Mouse (Mus musculus) megakaryocyte, embryonic 14.5 days (primary cell): Measurements from ENCODE around the gene Arpc2. TPM values are rescaled to one million over a fixed set of nuclear protein-coding genes. Genes with fewer than 3 reads are reported as not detected.
A peak's percentile ranks its signal among the peaks of the same experiment; 100 is the strongest.

Experiments
- H3K27me3 ChIP-seq: replicated peaks from 2 replicates; pipeline ENCODE3; 2012; ENCODE audit warnings: inconsistent platforms
- H3K36me3 ChIP-seq: replicated peaks from 2 replicates; pipeline ENCODE3; 2012; ENCODE audit warnings: low read length, inconsistent platforms, mixed read lengths
- H3K4me1 ChIP-seq: 2 replicates; pipeline ENCODE4 v1.6.1; 2012; ENCODE audit warnings: inconsistent platforms
- H3K4me3 ChIP-seq: replicated peaks from 2 replicates; pipeline ENCODE3; 2012; ENCODE audit warnings: moderate library complexity, mild to moderate bottlenecking, inconsistent platforms
- H3K9me3 ChIP-seq: 2 replicates; pipeline ENCODE4 v1.6.1; 2012; ENCODE audit warnings: inconsistent platforms
- FLI1 ChIP-seq: IDR thresholded peaks from 2 replicates; pipeline ENCODE4 v1.6.1; 2012; ENCODE audit warnings: low read length, inconsistent platforms, mixed read lengths
- GATA1 ChIP-seq: IDR thresholded peaks from 3 replicates; pipeline ENCODE4 v1.6.1; 2012; ENCODE audit warnings: mixed read lengths, low read length, inconsistent platforms, borderline replicate concordance
- polyA plus RNA-seq: library from polyadenylated mRNA; stranded (reverse); fragments of >175 nt; gene quantifications from 2 replicates; pipeline ENCODE4 v1.2.3, GENCODE M21; 2012; ENCODE audit warnings: low replicate concordance; ENCODE audit not compliant: insufficient read depth

Gene Arpc2
- polyA plus RNA-seq, 1 experiment: 817 TPM

DNA sequence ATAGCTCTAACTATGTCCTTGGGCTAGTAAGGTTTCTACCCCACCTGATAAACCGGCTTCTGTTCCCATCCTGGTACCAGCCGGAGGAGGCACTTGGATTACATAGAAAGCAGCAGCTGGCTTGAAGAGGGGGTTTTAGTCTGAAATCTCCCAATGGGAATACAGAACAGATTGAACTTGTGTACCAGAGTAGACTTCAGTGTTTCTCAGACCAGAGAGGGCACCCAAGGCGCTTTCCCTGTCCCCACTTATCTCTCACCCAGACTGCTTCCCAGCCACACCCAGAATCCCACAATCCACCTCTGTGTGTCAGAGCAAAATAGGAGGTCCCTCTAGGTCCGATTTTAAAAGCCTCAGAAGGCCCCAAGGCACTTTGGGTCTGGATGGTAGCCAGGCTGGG lies 52.4 kb downstream of the Arpc2 start:
- Histone ChIP-seq H3K9me3 (no peaks in the 10 kb centered on the region), H3K4me3 (no peak overlapping the region), H3K36me3 (peaks cover 70% of the 10 kb centered on the region), H3K27me3 (no peaks in the 10 kb centered on the region), H3K4me1 (peaks cover 87% of the 10 kb centered on the region)
- TF ChIP-seq FLI1 (no peak), GATA1 (no peak)

GRCm38 (mm10) chr1:74289248-74289647 lies 53.4 kb downstream of the Arpc2 start:
- Histone ChIP-seq H3K4me3 (no peak overlapping the region), H3K36me3 (peaks cover 77% of the 10 kb centered on the region), H3K9me3 (no peaks in the 10 kb centered on the region), H3K4me1 (peaks cover 87% of the 10 kb centered on the region), H3K27me3 (no peaks in the 10 kb centered on the region)
- TF ChIP-seq GATA1 (no peak), FLI1 (no peak)

DNA sequence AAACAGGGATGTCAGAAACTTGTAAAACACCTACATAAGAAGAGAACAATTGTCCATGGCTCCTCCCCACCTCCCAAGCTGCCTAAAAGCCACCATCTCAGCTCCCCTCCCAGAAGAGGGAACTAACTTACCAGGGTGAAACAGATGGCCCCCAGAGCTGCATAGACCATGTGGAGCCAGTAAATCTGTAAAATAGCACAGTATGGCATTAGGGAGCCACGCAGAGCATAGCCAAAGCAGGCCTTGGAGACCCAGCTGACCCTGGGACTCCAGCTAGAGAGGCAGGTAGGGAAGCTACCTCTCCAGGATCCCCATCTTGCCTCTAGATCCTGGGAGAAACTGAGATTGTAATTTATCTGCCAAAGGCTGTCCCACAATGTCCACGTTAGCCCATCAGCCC lies 53.9 kb downstream of the Arpc2 start:
- no peak for TF ChIP-seq FLI1
- TF ChIP-seq GATA1: no peak
- peaks cover 80% of the 10 kb centered on the region for H3K36me3 ChIP-seq
- H3K4me1 ChIP-seq: peaks cover 92% of the 10 kb centered on the region
- H3K9me3 ChIP-seq: no peaks in the 10 kb centered on the region
- no peak overlapping the region for H3K4me3 ChIP-seq
- no peaks in the 10 kb centered on the region for H3K27me3 ChIP-seq

DNA sequence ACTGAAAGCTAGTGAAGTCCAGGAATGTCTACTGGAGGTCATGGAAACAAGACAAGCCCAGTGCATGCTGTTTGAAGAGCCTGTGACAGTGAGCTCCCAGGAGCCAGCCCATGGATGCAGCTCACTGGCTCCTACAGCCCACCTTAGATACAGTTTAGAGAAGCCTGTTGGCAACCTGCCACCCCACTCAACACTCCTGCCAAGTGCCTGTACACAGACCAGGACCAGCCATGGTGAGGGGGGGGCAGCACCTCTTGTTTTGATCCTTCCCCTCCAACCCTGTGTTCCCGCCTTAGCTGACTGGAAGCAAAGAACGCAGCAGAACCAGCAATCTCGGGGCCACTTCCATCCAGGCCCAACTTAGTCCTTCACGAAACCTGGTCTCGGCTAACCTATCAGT lies 54.3 kb downstream of the Arpc2 start:
- TF ChIP-seq GATA1: no peak
- TF ChIP-seq FLI1: no peak
- Histone ChIP-seq H3K9me3 (no peaks in the 10 kb centered on the region), H3K4me3 (no peak overlapping the region), H3K4me1 (peaks cover 96% of the 10 kb centered on the region), H3K27me3 (no peaks in the 10 kb centered on the region), H3K36me3 (peaks cover 84% of the 10 kb centered on the region)

DNA sequence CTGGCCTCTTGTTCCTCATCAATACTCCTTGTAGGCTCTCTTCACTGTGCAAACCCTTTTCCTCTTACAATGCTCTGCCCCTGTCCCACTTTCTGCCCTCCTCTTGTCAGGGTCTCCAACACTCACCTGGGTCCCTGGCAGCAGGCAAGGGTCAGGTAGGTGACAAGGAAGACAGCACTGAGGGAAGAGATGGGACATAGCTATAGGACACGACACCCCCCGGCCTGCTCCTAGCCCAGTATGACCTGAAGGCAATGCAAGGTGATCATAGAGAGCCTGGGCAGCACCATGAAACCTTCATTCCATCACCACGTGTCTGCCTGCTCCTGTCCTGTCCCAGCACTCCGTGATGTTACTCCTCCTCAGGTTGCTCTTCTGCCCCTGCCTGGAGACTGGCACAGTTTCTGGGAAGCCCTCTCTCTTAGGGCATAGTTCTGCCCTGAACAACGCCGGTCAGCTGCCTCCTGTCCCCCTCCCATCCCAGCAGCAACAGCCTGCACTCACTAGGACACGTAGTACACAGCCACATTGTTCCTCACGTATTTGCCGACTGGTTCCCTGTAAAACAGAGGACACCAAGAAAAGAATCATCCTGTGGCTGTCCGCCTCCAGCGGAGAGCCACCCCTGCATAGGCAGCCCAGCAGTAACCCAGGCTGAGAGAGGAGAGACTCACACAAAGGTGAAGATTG lies 56.6 kb downstream of the Arpc2 start:
- no peaks in the 10 kb centered on the region for H3K9me3 ChIP-seq
- peaks cover 85% of the 10 kb centered on the region for H3K36me3 ChIP-seq
- no peaks in the 10 kb centered on the region for H3K27me3 ChIP-seq
- H3K4me3 ChIP-seq: no peak overlapping the region
- peaks cover 98% of the 10 kb centered on the region for H3K4me1 ChIP-seq
- TF ChIP-seq FLI1: no peak

- H3K9me3 ChIP-seq: no peaks in the 10 kb centered on the region
- H3K27me3 ChIP-seq: no peaks in the 10 kb centered on the region
- TF ChIP-seq GATA1: no peak
- no peak for TF ChIP-seq FLI1
- H3K4me3 ChIP-seq: peak overlapping the region; percentile 72
- H3K36me3 ChIP-seq: peaks cover 85% of the 10 kb centered on the region
- H3K4me1 ChIP-seq: peaks cover 100% of the 10 kb centered on the region
Measured at GRCm38 (mm10) chr1:74293306-74293960, 57.5 kb downstream of the Arpc2 start.

- no peak for TF ChIP-seq GATA1
- no peak for TF ChIP-seq FLI1
- H3K36me3 ChIP-seq: peaks cover 85% of the 10 kb centered on the region
- no peaks in the 10 kb centered on the region for H3K9me3 ChIP-seq
- peak overlapping the region; percentile 72 for H3K4me3 ChIP-seq
- no peaks in the 10 kb centered on the region for H3K27me3 ChIP-seq
- H3K4me1 ChIP-seq: peaks cover 100% of the 10 kb centered on the region
Measured at GRCm38 (mm10) chr1:74294090-74294643, 58.3 kb downstream of the Arpc2 start.

DNA sequence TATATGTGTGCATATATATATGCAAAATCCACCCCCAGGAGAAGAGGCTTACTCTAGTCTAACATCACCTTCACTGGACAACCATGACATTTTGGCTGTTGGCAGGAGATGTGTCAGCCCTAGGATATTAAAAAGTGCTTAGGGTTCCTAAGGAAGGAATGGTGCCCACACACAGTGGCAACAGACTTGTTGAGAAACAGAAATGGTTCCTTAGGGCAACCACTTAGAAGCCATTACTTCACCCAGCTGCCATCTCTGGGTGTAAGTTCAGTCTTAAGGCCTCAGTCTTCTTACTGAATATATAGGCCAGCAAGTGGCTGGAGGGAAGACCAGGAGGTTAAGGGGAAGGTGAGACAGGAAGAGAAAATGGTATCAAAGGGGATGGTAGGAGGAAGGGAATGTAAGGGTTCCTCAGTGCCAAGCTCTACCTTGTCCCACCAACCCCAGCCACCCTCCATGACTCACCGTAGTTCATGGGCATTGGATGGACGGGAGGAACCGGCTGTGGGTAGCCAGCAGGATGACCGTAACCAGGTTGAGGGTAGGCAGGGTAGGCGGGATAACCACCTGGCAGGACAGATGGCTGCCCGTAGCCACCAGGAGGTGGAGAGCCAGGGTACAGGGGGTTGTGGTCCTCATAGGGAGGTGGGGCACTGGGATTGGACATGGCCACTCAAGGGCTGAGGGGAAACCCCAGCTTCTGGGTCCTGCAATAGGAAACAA lies 59.0 kb downstream of the Arpc2 start:
- Histone ChIP-seq H3K27me3 (no peaks in the 10 kb centered on the region), H3K4me3 (peak overlapping the region; percentile 91), H3K36me3 (peaks cover 83% of the 10 kb centered on the region), H3K9me3 (no peaks in the 10 kb centered on the region), H3K4me1 (peaks cover 100% of the 10 kb centered on the region)
- TF ChIP-seq GATA1 (no peak), FLI1 (no peak)

DNA sequence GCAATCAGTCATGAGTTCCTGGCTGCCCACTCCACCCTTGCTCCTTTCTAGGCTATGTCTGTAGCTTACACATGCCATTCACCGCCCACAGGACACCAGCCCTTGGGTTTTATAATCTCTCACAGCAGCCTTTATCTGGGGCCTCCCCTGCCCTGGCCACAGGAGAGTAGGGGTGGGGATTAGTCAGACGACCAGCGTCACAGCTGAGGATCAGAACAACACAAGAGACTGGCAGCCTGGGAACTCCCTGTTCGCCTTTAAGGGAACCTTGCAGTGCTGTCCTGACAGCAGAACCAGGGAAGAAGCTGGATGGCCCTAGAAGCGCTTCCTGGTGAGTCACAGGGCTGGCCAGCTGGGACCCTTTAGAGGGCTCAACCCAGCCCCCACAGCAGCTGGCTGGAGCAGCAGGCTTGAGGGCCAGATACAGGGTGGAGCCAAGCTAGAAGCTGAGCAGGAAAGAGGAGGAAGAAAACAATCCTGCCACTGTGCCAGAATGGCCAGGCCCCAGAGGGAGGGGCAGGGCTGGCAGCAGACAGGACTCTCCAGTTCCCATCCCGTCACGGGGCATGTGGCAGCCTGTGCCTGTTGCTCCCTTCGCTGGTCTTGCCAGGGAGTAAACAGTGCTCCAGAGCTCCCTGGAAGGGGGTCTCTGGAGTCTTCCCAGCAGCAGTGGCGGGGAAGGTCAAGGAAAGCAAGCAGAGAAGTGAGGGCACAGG lies 59.7 kb downstream of the Arpc2 start:
- peaks cover 100% of the 10 kb centered on the region for H3K4me1 ChIP-seq
- H3K36me3 ChIP-seq: peaks cover 78% of the 10 kb centered on the region
- no peaks in the 10 kb centered on the region for H3K9me3 ChIP-seq
- peak overlapping the region; percentile 91 for H3K4me3 ChIP-seq
- H3K27me3 ChIP-seq: no peaks in the 10 kb centered on the region
- no peak for TF ChIP-seq FLI1
- peak; percentile 65; the same call in 2 of the 3 replicates for TF ChIP-seq GATA1
